Mouse (Mus musculus): ENCODE measurements around the gene Ace3. TPM values are rescaled to one million over a fixed set of nuclear protein-coding genes. Genes with fewer than 3 reads are reported as not detected.
A peak's percentile ranks its signal among the peaks of the same experiment; 100 is the strongest.
"Not testable (repeated sequence)": the region's sequence is repeated elsewhere in the genome, so short reads cannot be mapped to it uniquely, and the experiment has no call there.

Ace3 gene
- polyA plus RNA-seq, 1 experiment from 2014 or later, result not detected

DNA sequence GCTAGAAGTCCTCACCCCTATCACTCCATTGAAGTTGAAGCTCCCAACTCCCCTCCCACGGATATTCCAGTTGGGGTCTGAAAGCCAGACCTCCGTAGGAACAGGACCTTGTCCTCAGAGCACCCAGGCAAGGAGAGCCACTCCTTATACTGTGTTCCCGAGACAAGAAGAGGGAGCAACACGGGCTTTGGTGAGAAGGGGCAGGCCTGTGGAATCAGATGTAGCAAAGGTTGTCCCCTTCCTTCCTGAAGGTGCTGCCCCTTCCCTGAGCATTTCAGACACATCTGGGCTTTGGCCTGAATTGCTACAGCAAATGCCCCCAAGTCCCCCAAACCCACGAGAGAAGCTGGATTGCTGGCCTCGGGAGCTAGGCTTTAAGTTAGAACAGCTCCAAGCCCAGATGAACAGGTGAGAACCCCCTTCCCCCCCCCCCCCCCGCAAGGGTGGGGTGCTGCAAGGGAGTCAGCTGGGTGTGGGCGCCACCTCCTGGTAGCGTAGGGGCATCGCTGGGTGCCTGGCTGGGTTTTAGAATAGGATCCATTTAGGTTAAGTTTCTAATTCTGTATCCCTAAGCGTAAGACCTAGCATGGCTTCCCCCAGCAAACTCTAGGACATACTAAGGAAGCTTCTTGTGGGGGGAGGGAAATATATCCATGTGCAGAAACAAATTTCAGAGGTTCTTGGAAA is 32.1 kb downstream of the Ace3 start:
- peaks cover 5% of the 10 kb centered on the region for H3K27me3 ChIP-seq (ENCODE audit: low read depth, poor library complexity, severe bottlenecking)
- H3K27ac ChIP-seq (replicated peaks), result no peak overlapping the region
- H3K36me3 ChIP-seq, result 0 out of 2 replicates have a peak, but pooled peaks cover 3% of the 10 kb centered on the region
- H3K4me3 ChIP-seq, result no peak overlapping the region
- DNase-seq (ENCODE audit: low spot score), result peak; percentile 47
- WGBS, result 41% methylated on average over 11 of the region's 11 CpGs
- H3K9me3 ChIP-seq (replicated peaks), result no peaks in the 10 kb centered on the region
- no peaks in the 10 kb centered on the region for H3K4me1 ChIP-seq

DNA sequence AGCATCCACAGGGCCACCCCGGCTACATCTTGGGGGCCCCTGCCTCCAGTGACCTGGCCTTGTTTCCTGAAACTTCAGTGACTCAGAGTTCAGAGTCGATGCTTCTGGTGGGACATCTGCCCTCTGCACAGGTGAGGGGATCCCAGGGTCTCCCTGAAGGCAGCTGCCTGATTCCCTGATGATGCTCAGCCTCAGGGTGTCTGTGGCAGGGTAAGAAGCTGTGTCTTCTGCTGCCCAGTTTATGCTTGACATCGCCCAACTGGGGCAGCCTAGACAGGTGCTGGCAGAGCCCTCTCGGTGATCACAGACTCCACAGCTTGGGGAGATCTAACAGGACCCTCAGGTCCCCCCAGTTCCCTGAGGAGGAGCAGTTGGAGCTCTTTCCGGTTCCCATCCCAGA is 33.1 kb downstream of the Ace3 start:
- 0 out of 2 replicates have a peak, but pooled peaks cover 3% of the 10 kb centered on the region for H3K36me3 ChIP-seq
- H3K4me3 ChIP-seq, result no peak overlapping the region
- H3K4me1 ChIP-seq, result no peaks in the 10 kb centered on the region
- whole genome bisulfite sequencing, result 90% methylated on average over 5 of the region's 5 CpGs
- H3K9me3 ChIP-seq (replicated peaks), result 0 out of 2 replicates have a peak, but pooled peaks cover 3% of the 10 kb centered on the region
- no peaks in the 10 kb centered on the region for H3K27me3 ChIP-seq (ENCODE audit: low read depth, poor library complexity, severe bottlenecking)
- DNase-seq (ENCODE audit: low spot score), result no peak
- no peak overlapping the region for H3K27ac ChIP-seq (replicated peaks)

DNA sequence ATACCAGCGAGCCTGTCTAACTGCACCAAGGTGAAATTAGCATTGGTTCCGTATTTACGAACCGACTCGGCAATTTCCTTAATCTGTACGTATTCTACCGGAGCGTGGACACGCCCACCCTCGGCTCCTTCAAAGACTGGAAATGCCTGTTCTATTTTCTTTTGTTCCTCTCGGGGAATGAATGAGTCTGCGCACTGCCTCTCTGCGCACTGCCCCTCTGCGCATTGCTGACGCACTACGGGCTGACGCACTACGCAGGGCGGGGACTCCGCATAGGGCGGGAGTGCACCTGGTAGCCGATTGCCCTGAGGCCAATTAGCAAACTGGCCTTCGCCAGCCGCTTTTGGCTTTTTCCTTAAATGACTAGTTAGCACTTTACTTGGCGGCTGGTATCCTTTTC is 37.6 kb downstream of the Ace3 start:
- peak overlapping the region; percentile 71; the same call in 1 of the 2 replicates for H3K27ac ChIP-seq (replicated peaks)
- H3K36me3 ChIP-seq; H3K9me3 ChIP-seq (replicated peaks); DNase-seq (ENCODE audit: low spot score); H3K27me3 ChIP-seq (ENCODE audit: low read depth, poor library complexity, severe bottlenecking): not testable (repeated sequence)
- H3K4me1 ChIP-seq, result peaks cover 13% of the 10 kb centered on the region
- H3K4me3 ChIP-seq, result peak overlapping the region; percentile 47
- WGBS, result 40% methylated on average over 15 of the region's 25 CpGs

DNA sequence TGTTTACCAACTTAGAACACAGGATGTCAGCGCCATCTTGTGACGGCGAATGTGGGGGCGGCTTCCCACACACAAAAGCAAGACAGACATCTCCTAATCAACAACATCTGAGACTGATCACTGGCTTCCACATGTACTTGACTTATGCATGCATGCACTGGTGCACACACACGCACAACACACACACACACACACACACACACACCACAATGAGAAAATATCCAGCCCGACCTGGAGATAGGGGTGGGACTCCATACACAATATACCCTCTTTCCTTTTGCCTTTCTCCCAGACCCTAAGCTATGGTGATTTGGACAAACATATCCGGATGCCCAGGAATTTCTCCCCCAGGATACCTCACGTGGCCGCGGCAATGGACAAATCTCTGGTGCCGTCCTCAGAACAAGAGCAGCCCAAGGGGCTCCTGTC is 39.0 kb downstream of the Ace3 start:
- H3K9me3 ChIP-seq (replicated peaks), result 0 out of 2 replicates have a peak, but pooled peaks cover 3% of the 10 kb centered on the region
- no peaks in the 10 kb centered on the region for H3K36me3 ChIP-seq
- no peaks in the 10 kb centered on the region for H3K27me3 ChIP-seq (ENCODE audit: low read depth, poor library complexity, severe bottlenecking)
- H3K27ac ChIP-seq (replicated peaks), result peak overlapping the region; percentile 70
- peak overlapping the region; percentile 38; the same call in 1 of the 2 replicates for H3K4me3 ChIP-seq
- peaks cover 25% of the 10 kb centered on the region for H3K4me1 ChIP-seq
- DNase-seq (ENCODE audit: low spot score), result peak; percentile 36
- WGBS, result 37% methylated on average over 11 of the region's 11 CpGs

DNA sequence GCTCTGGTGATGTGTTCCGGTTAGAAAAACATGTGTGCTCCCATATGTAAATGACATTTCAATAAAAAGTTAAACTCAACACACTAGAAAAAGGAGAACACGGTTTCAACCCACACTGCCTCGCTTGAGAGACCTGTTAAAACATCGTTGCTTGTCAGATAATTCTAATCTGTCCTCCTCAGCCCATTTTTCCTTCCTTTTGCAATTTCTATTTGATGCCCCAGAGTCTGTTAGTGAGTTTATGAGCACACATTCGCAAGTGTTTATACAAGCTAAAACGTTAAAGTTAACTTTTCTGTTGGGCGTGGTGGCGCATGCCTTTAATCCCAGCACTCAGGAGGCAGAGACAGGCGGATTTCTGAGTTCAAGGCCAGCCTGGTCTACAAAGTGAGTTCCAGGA is 40.5 kb downstream of the Ace3 start:
- Histone ChIP-seq H3K4me1 (peaks cover 30% of the 10 kb centered on the region), H3K9me3 (replicated peaks) (0 out of 2 replicates have a peak, but pooled peaks cover 3% of the 10 kb centered on the region), H3K27ac (replicated peaks) (no peak overlapping the region), H3K36me3 (peaks cover 3% of the 10 kb centered on the region; the same call in 1 of the 2 replicates), H3K27me3 (ENCODE audit: low read depth, poor library complexity, severe bottlenecking) (no peaks in the 10 kb centered on the region), H3K4me3 (no peak overlapping the region)
- DNase-seq (ENCODE audit: low spot score), result no peak
- 90% methylated on average over 9 of the region's 9 CpGs for WGBS

DNA sequence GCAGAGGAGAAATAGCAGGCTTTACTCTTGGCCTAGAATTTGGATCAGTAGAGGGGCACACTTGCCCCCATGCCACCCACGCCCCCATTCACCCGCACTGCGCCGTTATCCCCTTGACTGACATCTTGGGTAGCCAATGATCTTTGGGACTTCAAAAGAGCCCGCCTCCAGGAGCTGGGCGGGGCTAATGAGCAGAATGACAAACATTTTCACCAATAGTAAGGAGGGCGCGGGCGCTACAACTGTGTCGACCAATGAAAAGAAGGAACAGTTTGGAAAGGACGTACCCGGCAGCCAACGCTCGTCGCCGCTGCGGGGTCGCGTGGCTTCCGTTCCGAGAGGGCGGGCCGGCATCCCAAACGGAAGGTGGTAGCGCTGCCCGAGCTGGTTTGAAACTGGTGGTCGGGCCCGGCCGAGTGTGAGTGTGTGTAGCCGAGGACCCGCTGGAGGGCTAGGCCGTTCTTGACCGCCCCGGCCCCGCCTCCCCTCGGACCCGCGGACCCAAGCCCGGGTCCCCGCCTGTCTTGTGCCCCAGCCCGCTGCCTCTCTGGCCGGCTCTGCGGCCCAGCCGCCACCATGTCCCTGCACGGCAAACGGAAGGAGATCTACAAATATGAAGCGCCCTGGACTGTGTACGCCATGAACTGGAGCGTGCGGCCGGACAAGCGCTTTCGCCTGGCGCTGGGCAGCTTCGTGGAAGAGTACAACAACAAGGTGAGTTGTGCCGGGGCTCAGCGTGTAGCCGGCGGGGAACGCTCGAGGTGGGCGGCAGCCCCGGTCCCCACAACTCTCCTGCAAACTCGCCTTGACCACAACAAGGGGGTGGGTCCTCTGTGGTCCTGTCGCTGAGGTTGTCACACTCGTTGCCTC is 42.3 kb downstream of the Ace3 start, which contains the start of gene Dcaf7:
Gene Dcaf7 (plus strand): TSS at position 325 of the 870 bp plus-strand sequence.
- Histone ChIP-seq H3K4me1 (peaks cover 30% of the 10 kb centered on the region), H3K9me3 (replicated peaks) (0 out of 2 replicates have a peak, but pooled peaks cover 2% of the 10 kb centered on the region), H3K27ac (replicated peaks) (peak within 1 kb of the TSS; percentile 90), H3K4me3 (peak within 1 kb of the TSS; percentile 90), H3K36me3 (peaks cover 3% of the 10 kb centered on the region; the same call in 1 of the 2 replicates), H3K27me3 (ENCODE audit: low read depth, poor library complexity, severe bottlenecking) (no peaks in the 10 kb centered on the region)
- WGBS, result under 1% methylated on average over 66 of the region's 66 CpGs
- peak; percentile 98 for DNase-seq (ENCODE audit: low spot score)

DNA sequence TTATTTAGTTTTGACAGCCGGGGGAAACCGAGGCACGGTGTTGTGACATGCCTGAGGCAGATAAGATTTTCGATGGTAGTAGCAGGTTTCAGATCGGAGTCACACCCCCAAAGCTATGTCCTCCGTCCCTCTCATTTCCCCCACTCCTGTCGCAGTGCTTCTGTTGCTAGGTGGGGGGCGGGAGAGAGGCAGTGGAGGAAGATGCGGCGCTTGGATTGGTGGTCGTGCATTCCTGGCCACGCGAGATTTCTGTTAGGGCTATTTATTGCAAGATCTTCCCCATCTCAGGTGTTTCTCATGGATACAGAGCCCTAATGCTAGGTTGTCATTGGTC is 42.9 kb downstream of the Ace3 start:
- Histone ChIP-seq H3K4me1 (peaks cover 30% of the 10 kb centered on the region), H3K9me3 (replicated peaks) (no peaks in the 10 kb centered on the region), H3K4me3 (peak overlapping the region; percentile 90), H3K27ac (replicated peaks) (peak overlapping the region; percentile 90), H3K36me3 (peaks cover 3% of the 10 kb centered on the region; the same call in 1 of the 2 replicates), H3K27me3 (ENCODE audit: low read depth, poor library complexity, severe bottlenecking) (no peaks in the 10 kb centered on the region)
- peak; percentile 59 for DNase-seq (ENCODE audit: low spot score)
- under 1% methylated on average over 13 of the region's 13 CpGs for WGBS

DNA sequence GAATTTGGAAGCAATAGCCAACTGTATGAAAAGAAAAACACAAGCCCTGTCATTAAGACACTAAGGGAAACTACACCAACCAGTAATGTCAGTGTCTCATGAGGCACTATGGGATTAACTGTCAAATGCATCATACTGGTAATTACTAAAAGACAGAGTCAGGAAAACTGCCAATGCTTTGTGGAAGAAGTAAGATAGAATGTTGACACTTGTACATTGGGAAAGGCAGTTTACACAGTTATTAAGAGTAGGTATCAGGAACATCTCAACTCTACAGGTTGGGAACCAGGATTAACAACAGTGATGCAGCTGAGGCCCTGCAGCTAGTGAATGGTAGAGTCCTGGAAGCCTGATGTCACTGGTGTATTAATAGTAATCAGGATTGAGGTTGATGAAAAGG is 49.9 kb downstream of the Ace3 start:
- Histone ChIP-seq H3K9me3 (replicated peaks) (no peaks in the 10 kb centered on the region), H3K27ac (replicated peaks) (no peak overlapping the region), H3K4me3 (no peak overlapping the region), H3K27me3 (ENCODE audit: low read depth, poor library complexity, severe bottlenecking) (no peaks in the 10 kb centered on the region), H3K36me3 (peaks cover 37% of the 10 kb centered on the region), H3K4me1 (no peaks in the 10 kb centered on the region)
- DNase-seq (ENCODE audit: low spot score), result no peak

DNA sequence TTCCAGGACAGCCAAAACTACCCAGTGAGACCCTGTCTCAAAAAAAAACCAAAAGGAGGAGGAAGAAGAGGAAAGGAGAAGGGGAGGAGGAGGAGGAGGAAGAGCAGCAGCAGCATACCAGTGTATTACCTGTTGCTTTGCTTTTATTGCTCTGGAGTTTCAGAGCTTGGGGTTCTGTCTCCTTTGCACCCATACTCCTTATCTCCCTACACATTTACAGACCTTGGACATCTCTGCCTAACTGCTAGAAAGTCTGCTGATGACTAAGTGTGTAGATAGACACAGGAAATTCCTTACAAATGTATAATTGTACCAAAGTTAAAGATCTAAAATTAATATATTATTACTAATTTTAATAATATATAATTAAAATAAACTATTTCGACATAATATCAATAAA is 50.8 kb downstream of the Ace3 start:
- H3K27me3 ChIP-seq (ENCODE audit: low read depth, poor library complexity, severe bottlenecking), result no peaks in the 10 kb centered on the region
- H3K4me1 ChIP-seq, result no peaks in the 10 kb centered on the region
- H3K9me3 ChIP-seq (replicated peaks), result no peaks in the 10 kb centered on the region
- no peak for DNase-seq (ENCODE audit: low spot score)
- peaks cover 45% of the 10 kb centered on the region for H3K36me3 ChIP-seq
- no peak overlapping the region for H3K27ac ChIP-seq (replicated peaks)
- WGBS, result 82% methylated on average over 1 of the region's 1 CpGs
- H3K4me3 ChIP-seq, result no peak overlapping the region

DNA sequence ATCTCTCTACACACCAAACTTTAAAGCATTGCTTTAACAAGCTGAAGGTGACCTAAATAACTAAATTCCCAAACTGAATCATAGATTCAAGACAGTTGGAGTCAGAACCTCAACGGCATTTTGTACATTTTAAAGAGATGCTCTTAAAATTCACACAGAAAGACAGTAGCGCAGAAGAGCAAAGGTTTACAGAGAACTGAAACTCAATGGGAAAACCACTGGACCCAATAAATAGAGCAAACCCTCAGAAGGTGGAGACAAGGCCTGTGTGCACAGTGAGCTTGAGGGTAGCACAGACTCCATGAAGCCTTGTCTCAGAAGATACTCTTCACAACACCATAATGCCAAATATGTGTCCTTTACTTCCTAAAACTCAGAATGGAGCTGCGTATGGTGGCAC is 51.3 kb downstream of the Ace3 start:
- H3K27ac ChIP-seq (replicated peaks), result no peak overlapping the region
- no peaks in the 10 kb centered on the region for H3K4me1 ChIP-seq
- WGBS, result 92% methylated on average over 3 of the region's 3 CpGs
- peaks cover 50% of the 10 kb centered on the region for H3K36me3 ChIP-seq
- H3K9me3 ChIP-seq (replicated peaks), result no peaks in the 10 kb centered on the region
- H3K4me3 ChIP-seq, result no peak overlapping the region
- H3K27me3 ChIP-seq (ENCODE audit: low read depth, poor library complexity, severe bottlenecking), result no peaks in the 10 kb centered on the region
- DNase-seq (ENCODE audit: low spot score), result no peak

DNA sequence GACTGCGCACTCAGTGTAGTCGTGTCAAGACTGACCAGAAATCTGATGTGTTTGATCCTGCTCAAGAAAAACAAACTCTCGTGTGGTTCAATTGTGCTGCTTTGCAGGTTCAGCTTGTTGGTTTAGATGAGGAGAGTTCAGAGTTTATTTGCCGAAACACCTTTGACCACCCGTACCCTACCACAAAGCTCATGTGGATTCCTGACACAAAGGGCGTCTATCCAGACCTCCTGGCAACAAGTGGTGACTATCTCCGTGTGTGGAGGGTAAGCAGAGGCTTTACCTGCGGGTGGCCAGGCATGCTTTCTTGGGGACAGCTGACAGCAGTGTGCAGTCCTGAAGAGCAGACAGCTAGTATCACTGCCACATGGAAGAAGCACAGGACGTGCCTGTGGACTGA is 52.1 kb downstream of the Ace3 start:
- Histone ChIP-seq H3K4me1 (no peaks in the 10 kb centered on the region), H3K36me3 (peaks cover 58% of the 10 kb centered on the region), H3K4me3 (no peak overlapping the region), H3K27me3 (ENCODE audit: low read depth, poor library complexity, severe bottlenecking) (no peaks in the 10 kb centered on the region), H3K9me3 (replicated peaks) (no peaks in the 10 kb centered on the region), H3K27ac (replicated peaks) (no peak overlapping the region)
- 88% methylated on average over 9 of the region's 9 CpGs for WGBS
- DNase-seq (ENCODE audit: low spot score), result no peak

DNA sequence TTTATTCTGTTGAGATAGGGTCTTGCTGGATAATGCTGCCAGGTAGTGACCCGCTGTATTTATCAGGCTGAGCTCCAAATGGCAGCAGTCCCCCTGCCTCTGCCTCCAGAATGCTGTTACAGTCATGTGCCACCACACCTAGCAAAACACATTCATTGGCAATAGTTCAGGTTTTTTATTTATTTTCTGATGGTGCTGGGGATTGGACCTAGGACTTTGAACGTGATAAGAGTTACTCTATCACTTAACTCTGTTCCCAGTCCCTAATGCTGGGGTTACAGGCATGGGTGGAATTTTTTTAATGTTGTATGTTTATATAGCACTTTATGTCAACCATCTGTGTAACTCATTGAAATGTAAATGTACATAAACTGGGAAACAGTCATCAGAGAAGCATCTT is 59.4 kb downstream of the Ace3 start:
- H3K4me3 ChIP-seq, result no peak overlapping the region
- H3K9me3 ChIP-seq (replicated peaks), result no peaks in the 10 kb centered on the region
- no peak for DNase-seq (ENCODE audit: low spot score)
- peaks cover 100% of the 10 kb centered on the region for H3K36me3 ChIP-seq
- H3K27me3 ChIP-seq (ENCODE audit: low read depth, poor library complexity, severe bottlenecking), result no peaks in the 10 kb centered on the region
- H3K27ac ChIP-seq (replicated peaks), result no peak overlapping the region
- H3K4me1 ChIP-seq, result no peaks in the 10 kb centered on the region
- 94% methylated on average over 2 of the region's 2 CpGs for WGBS

DNA sequence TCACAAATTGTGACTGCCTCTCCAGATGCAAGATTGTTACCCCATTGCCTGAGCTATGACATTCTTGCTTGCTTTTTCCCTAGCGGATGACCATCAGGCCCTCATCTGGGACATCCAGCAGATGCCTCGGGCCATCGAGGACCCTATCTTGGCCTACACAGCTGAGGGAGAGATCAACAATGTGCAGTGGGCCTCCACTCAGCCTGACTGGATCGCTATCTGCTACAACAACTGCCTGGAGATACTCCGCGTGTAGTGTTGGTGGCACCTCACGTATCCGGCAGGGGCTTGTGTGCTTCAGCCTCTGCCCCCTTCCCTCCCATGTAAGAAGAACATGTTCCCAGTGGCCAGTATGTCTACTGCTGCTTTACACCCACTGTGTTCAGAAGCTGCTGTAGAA is 60.1 kb downstream of the Ace3 start:
- H3K4me1 ChIP-seq, result no peaks in the 10 kb centered on the region
- H3K4me3 ChIP-seq, result no peak overlapping the region
- no peak overlapping the region for H3K27ac ChIP-seq (replicated peaks)
- no peaks in the 10 kb centered on the region for H3K27me3 ChIP-seq (ENCODE audit: low read depth, poor library complexity, severe bottlenecking)
- WGBS, result 97% methylated on average over 8 of the region's 8 CpGs
- no peaks in the 10 kb centered on the region for H3K9me3 ChIP-seq (replicated peaks)
- no peak for DNase-seq (ENCODE audit: low spot score)
- H3K36me3 ChIP-seq, result peaks cover 100% of the 10 kb centered on the region
